Comparison of ENCODE assay signal across 8 mouse cellular contexts in the genomic region with DNA sequence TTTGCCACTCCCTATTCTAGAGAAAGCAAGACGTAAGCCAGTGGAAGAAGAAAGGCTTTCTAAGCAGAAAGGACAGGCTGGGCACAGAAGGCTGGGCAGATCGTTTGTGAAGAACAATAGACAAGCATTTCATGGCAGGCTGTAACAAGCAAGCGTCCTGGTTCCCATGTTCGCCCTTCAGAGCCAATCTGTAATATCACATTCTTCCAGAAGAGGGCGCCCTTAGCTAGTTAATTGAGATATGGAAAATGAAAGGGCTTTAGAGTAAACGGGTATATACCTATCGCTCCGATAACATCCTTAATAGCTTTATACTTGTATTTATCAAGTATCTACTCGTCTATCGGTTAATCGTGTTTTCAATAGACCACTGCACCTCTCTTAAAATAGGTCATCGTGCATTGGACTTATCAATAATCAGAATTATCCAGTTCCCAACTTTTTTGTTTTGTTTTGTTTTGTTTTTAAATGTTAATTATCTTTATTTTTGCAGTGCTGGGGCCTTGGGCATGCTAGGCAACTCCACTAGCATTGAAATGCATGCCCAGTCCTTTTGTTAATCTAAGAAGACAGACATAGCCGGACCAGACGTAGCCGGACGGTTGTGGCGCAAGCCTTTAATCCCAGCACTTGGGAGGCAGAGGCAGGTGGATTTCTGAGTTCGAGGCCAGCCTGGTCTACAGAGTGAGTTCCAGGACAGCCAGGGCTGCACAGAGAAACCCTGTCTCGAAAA. TPM values are rescaled to one million over a fixed set of nuclear protein-coding genes. Genes with fewer than 3 reads are reported as not detected.
DNase-seq lines count a peak whose midpoint lies in the region; ATAC-seq lines count a peak whose summit lies in the region.

No protein-coding gene starts in this region.

- 42% methylated on average over 19 of the region's 19 CpGs for WGBS in heart, embryonic 10.5 days
- 43% methylated on average over 19 of the region's 19 CpGs for WGBS in kidney, embryonic 16.5 days
- WGBS in liver, embryonic 12.5 days (ENCODE audit: insufficient replicate concordance), result 24% methylated on average over 19 of the region's 19 CpGs

- no peak overlapping the region for H3K27ac ChIP-seq in heart, embryonic 10.5 days
- no peak overlapping the region for H3K27ac ChIP-seq in kidney, embryonic 16.5 days (ENCODE audit: low read length)
- H3K27ac ChIP-seq in liver, embryonic 12.5 days, result no peak overlapping the region

- H3K36me3 ChIP-seq in heart, embryonic 10.5 days, result no peaks in the 10 kb centered on the region
- no peaks in the 10 kb centered on the region for H3K36me3 ChIP-seq in kidney, embryonic 16.5 days (ENCODE audit: insufficient read depth, low read length)
- H3K36me3 ChIP-seq in liver, embryonic 12.5 days, result no peaks in the 10 kb centered on the region

- no peaks in the 10 kb centered on the region for H3K4me1 ChIP-seq in heart, embryonic 10.5 days
- H3K4me1 ChIP-seq in kidney, embryonic 16.5 days (ENCODE audit: insufficient read depth, low read length), result peaks cover 4% of the 10 kb centered on the region; the same call in 1 of the 2 replicates
- peaks cover 12% of the 10 kb centered on the region for H3K4me1 ChIP-seq in liver, embryonic 12.5 days

- DNase-seq in 416B (ENCODE audit: low read depth), result peak; percentile 97
- DNase-seq in embryo, embryonic 10 days (ENCODE audit: low spot score), result peak; percentile 86
- no peak for DNase-seq in heart, embryonic 10.5 days (ENCODE audit: low spot score)
- DNase-seq in spleen, postnatal 4 days (ENCODE audit: low spot score in 2 of 2), result peak; percentile 84 to 93

- no peaks in the 10 kb centered on the region for H3K27me3 ChIP-seq in heart, embryonic 10.5 days (ENCODE audit: insufficient read depth, poor library complexity, severe bottlenecking)
- no peaks in the 10 kb centered on the region for H3K27me3 ChIP-seq in kidney, embryonic 16.5 days (ENCODE audit: insufficient read depth, low read length)
- H3K27me3 ChIP-seq in liver, embryonic 12.5 days (replicated peaks), result no peaks in the 10 kb centered on the region

- H3K4me2 ChIP-seq in kidney, embryonic 16.5 days (replicated peaks; ENCODE audit: low read depth, low read length), result no peak overlapping the region
- peak overlapping the region; percentile 68 for H3K4me2 ChIP-seq in liver, embryonic 12.5 days

- ATAC-seq in activated CD4-positive, CD25-positive, alpha-beta regulatory T cell, adult 4 months, result peak; percentile 44
- peak; percentile 59; the same call in 1 of the 2 replicates for ATAC-seq in kidney, embryonic 16.5 days (ENCODE audit: low FRiP score, low TSS enrichment)
- peak; percentile 56 for ATAC-seq in liver, embryonic 12.5 days
- ATAC-seq in monocyte, adult 5-6 weeks (replicated peaks; ENCODE audit: insufficient number of reproducible peaks, low FRiP score, low TSS enrichment, poor library complexity, severe bottlenecking), result peak; percentile 92

- H3K9me3 ChIP-seq in heart, embryonic 10.5 days, result no peaks in the 10 kb centered on the region
- no peaks in the 10 kb centered on the region for H3K9me3 ChIP-seq in kidney, embryonic 16.5 days (ENCODE audit: low read length)
- 0 out of 2 replicates have a peak, but pooled peaks cover 4% of the 10 kb centered on the region for H3K9me3 ChIP-seq in liver, embryonic 12.5 days (replicated peaks)

- no peak overlapping the region for H3K9ac ChIP-seq in kidney, embryonic 16.5 days (replicated peaks; ENCODE audit: low read length)
- H3K9ac ChIP-seq in liver, embryonic 12.5 days, result peak overlapping the region; percentile 20; the same call in 1 of the 2 replicates

- peak overlapping the region; percentile 32; the same call in 1 of the 2 replicates for H3K4me3 ChIP-seq in heart, embryonic 10.5 days
- 0 out of 2 replicates have a peak overlapping the region, but pooled peaks have one; percentile 1 for H3K4me3 ChIP-seq in kidney, embryonic 16.5 days (ENCODE audit: low read length)
- peak overlapping the region; percentile 49 for H3K4me3 ChIP-seq in liver, embryonic 12.5 days

RNA-seq across cellular contexts. Expression of gene Rpl24, which starts 15.0 kb away (rescaled TPM):
- polyA plus RNA-seq in activated CD4-positive, CD25-positive, alpha-beta regulatory T cell, adult 4 months (2017; shearing (Covaris generic)), result 1,000 to 10,000 TPM; 1,908 to 2,087 TPM
- 571 and 684 TPM in 2 replicates for polyA plus RNA-seq in heart, embryonic 10.5 days (2016; fragmentation: Nextera tagmentation; extraction: Ambion mirVana)
- polyA plus RNA-seq in kidney, embryonic 16.5 days (2015; fragmentation: Nextera tagmentation; extraction: Ambion mirVana), result 611 and 649 TPM in 2 replicates
- polyA plus RNA-seq in liver, embryonic 12.5 days (2016; fragmentation: Nextera tagmentation; extraction: Ambion mirVana), result 638 and 654 TPM in 2 replicates
- 492 to 553 TPM (median 534 TPM) in 3 replicates for total RNA-seq in monocyte, adult 5-6 weeks (2017)

RNA-seq across cellular contexts. Expression of gene Cep97, which starts 16.5 kb away (rescaled TPM):
- polyA plus RNA-seq in activated CD4-positive, CD25-positive, alpha-beta regulatory T cell, adult 4 months (2017; shearing (Covaris generic)), result 10 to 100 TPM; 22.8 to 28.3 TPM
- 10.3 and 10.4 TPM in 2 replicates for polyA plus RNA-seq in heart, embryonic 10.5 days (2016; fragmentation: Nextera tagmentation; extraction: Ambion mirVana)
- polyA plus RNA-seq in kidney, embryonic 16.5 days (2015; fragmentation: Nextera tagmentation; extraction: Ambion mirVana), result 12.0 and 13.9 TPM in 2 replicates
- polyA plus RNA-seq in liver, embryonic 12.5 days (2016; fragmentation: Nextera tagmentation; extraction: Ambion mirVana), result 5.7 and 6.0 TPM in 2 replicates
- 2.2 to 16.1 TPM (median 6.4 TPM) in 3 replicates for total RNA-seq in monocyte, adult 5-6 weeks (2017)

RNA-seq across cellular contexts. Expression of gene Zbtb11, which starts 22.6 kb away (rescaled TPM):
- polyA plus RNA-seq in activated CD4-positive, CD25-positive, alpha-beta regulatory T cell, adult 4 months (2017; shearing (Covaris generic)), result 10 to 100 TPM; 23.9 to 26.0 TPM
- 14.3 and 14.6 TPM in 2 replicates for polyA plus RNA-seq in heart, embryonic 10.5 days (2016; fragmentation: Nextera tagmentation; extraction: Ambion mirVana)
- 16.5 and 18.9 TPM in 2 replicates for polyA plus RNA-seq in kidney, embryonic 16.5 days (2015; fragmentation: Nextera tagmentation; extraction: Ambion mirVana)
- 17.5 and 17.6 TPM in 2 replicates for polyA plus RNA-seq in liver, embryonic 12.5 days (2016; fragmentation: Nextera tagmentation; extraction: Ambion mirVana)
- total RNA-seq in monocyte, adult 5-6 weeks (2017), result 40.7 to 58.5 TPM (median 42.8 TPM) in 3 replicates

RNA-seq across cellular contexts. Expression of gene Nxpe3, which starts 56.0 kb away (rescaled TPM):
- 10 to 100 TPM; 15.0 to 28.2 TPM for polyA plus RNA-seq in activated CD4-positive, CD25-positive, alpha-beta regulatory T cell, adult 4 months (2017; shearing (Covaris generic))
- polyA plus RNA-seq in heart, embryonic 10.5 days (2016; fragmentation: Nextera tagmentation; extraction: Ambion mirVana), result 0.58 and 0.95 TPM in 2 replicates
- polyA plus RNA-seq in kidney, embryonic 16.5 days (2015; fragmentation: Nextera tagmentation; extraction: Ambion mirVana), result 2.1 and 2.2 TPM in 2 replicates
- 0.57 and 0.71 TPM in 2 replicates for polyA plus RNA-seq in liver, embryonic 12.5 days (2016; fragmentation: Nextera tagmentation; extraction: Ambion mirVana)
- 1.8 to 3.4 TPM (median 2.6 TPM) in 3 replicates for total RNA-seq in monocyte, adult 5-6 weeks (2017)
